9 mouse cellular contexts compared by ENCODE assay signal in genomic region chr9:103090116-103090875, GRCm38 (mm10). TPM values are rescaled to one million over a fixed set of nuclear protein-coding genes. Genes with fewer than 3 reads are reported as not detected.
A peak's percentile ranks its signal among the peaks of the same experiment; 100 is the strongest.
DNase-seq lines count a peak whose midpoint lies in the region; ATAC-seq and TF ChIP-seq lines count a peak whose summit lies in the region.
"Had no signal": no experiment of that assay in that cellular context is flagged by ENCODE, and none has a peak within 500 bp of the region (broad histone marks: within the 10 kb centered on the region; RNA-seq: fewer than 3 reads in every experiment).

No protein-coding gene starts in this region.

- no peak overlapping the region for H3K9ac ChIP-seq in liver, postnatal 0 days (replicated peaks)
- no peak overlapping the region for H3K9ac ChIP-seq in forebrain, embryonic 13.5 days
- H3K9ac ChIP-seq: limb, embryonic 15.5 days had no signal

- no peak for TF ChIP-seq EP300 in liver, postnatal 0 days (IDR thresholded peaks at IDR 0.05; ENCODE audit: low read depth)

- H3K4me1 ChIP-seq in G1E (ENCODE audit: insufficient read depth, low read depth, low read length), result peaks cover 36% of the 10 kb centered on the region
- peaks cover 20% of the 10 kb centered on the region for H3K4me1 ChIP-seq in liver, postnatal 0 days (ENCODE audit: insufficient read depth)
- peaks cover 8% of the 10 kb centered on the region; the same call in 1 of the 2 replicates for H3K4me1 ChIP-seq in forebrain, embryonic 13.5 days

- H3K27me3 ChIP-seq in G1E (ENCODE audit: insufficient read depth, low read length), result peaks cover 39% of the 10 kb centered on the region
- no peaks in the 10 kb centered on the region for H3K27me3 ChIP-seq in liver, postnatal 0 days (ENCODE audit: insufficient read depth, low read length)
- no peaks in the 10 kb centered on the region for H3K27me3 ChIP-seq in forebrain, embryonic 13.5 days
- H3K27me3 ChIP-seq: limb, embryonic 15.5 days had no signal

- H3K4me3 ChIP-seq in G1E (ENCODE audit: low read depth, low read length), result no peak overlapping the region; the same call in 1 of the 2 replicates
- H3K4me3 ChIP-seq in liver, postnatal 0 days (ENCODE audit: low read depth, low read length), result no peak overlapping the region
- no peak overlapping the region for H3K4me3 ChIP-seq in forebrain, embryonic 13.5 days
- H3K4me3 ChIP-seq: limb, embryonic 15.5 days had no signal

- no peak for DNase-seq in G1E (ENCODE audit: low spot score)
- peak; percentile 5 for DNase-seq in c-Kit-positive CD71-positive TER-119-negative erythroid progenitor cells, embryonic 14.5 days (ENCODE audit: low read depth)
- peak; percentile 76 for DNase-seq in kidney, adult 18-20 months
- peak; percentile 48 for DNase-seq in liver, postnatal 0 days
- no peak for DNase-seq in adrenal gland, postnatal 10 days
- no peak for DNase-seq in adrenal gland, adult 2 months
- DNase-seq in T-cell, adult 2 months (ENCODE audit: low spot score), result no peak

- 45% methylated on average over 9 of the region's 9 CpGs for WGBS in liver, postnatal 0 days (ENCODE audit: insufficient replicate concordance)
- WGBS in forebrain, embryonic 13.5 days, result 76% methylated on average over 9 of the region's 9 CpGs

- H3K36me3 ChIP-seq in G1E (replicated peaks), result no peaks in the 10 kb centered on the region
- H3K36me3 ChIP-seq in liver, postnatal 0 days (replicated peaks; ENCODE audit: insufficient read depth, low read length), result 0 out of 2 replicates have a peak, but pooled peaks cover 3% of the 10 kb centered on the region
- H3K36me3 ChIP-seq in forebrain, embryonic 13.5 days (ENCODE audit: poor library complexity, severe bottlenecking), result no peaks in the 10 kb centered on the region
- H3K36me3 ChIP-seq: limb, embryonic 15.5 days had no signal

- peak overlapping the region; percentile 24; the same call in 1 of the 2 replicates for H3K4me2 ChIP-seq in liver, postnatal 0 days (ENCODE audit: low read depth, low read length)
- no peak overlapping the region for H3K4me2 ChIP-seq in forebrain, embryonic 13.5 days
- H3K4me2 ChIP-seq: limb, embryonic 15.5 days had no signal

- no peaks in the 10 kb centered on the region for H3K9me3 ChIP-seq in G1E (replicated peaks)
- H3K9me3 ChIP-seq in liver, postnatal 0 days (ENCODE audit: low read length), result no peaks in the 10 kb centered on the region
- no peaks in the 10 kb centered on the region for H3K9me3 ChIP-seq in forebrain, embryonic 13.5 days (replicated peaks)
- H3K9me3 ChIP-seq: limb, embryonic 15.5 days had no signal

- H3K27ac ChIP-seq in liver, postnatal 0 days (ENCODE audit: low read depth), result peak overlapping the region; percentile 69
- H3K27ac ChIP-seq in forebrain, embryonic 13.5 days, result no peak overlapping the region
- H3K27ac ChIP-seq: limb, embryonic 15.5 days had no signal

- peak; percentile 85 for ATAC-seq in G1E (ENCODE audit: extremely low read depth, insufficient number of reproducible peaks, low FRiP score, poor library complexity, severe bottlenecking)
- ATAC-seq in liver, postnatal 0 days, result peak; percentile 84
- no peak for ATAC-seq in forebrain, embryonic 13.5 days

- no peak for TF ChIP-seq CTCF in G1E (IDR thresholded peaks at IDR 0.05; ENCODE audit: low read depth, low read length)
- no peak for TF ChIP-seq CTCF in liver, postnatal 0 days (IDR thresholded peaks at IDR 0.05; ENCODE audit: low read depth)

RNA-seq across cellular contexts. Expression of gene Rab6b, which starts 21.3 kb away (rescaled TPM):
- total RNA-seq in G1E (2014; fragmentation: Nextera tagmentation), result not detected in 2 replicates
- total RNA-seq in G1E (2017), result 0.06 and 0.16 TPM in 2 replicates
- not detected in 2 replicates for polyA plus RNA-seq in G1E (2012)
- polyA plus RNA-seq in liver, postnatal 0 days (2015; fragmentation: Nextera tagmentation; extraction: Ambion mirVana), result 0.25 and 0.26 TPM in 2 replicates
- total RNA-seq in adrenal gland, postnatal 10 days (2021), result 10 to 100 TPM in 1 of 2 experiments, 1 to 10 TPM in 1; 7.0 to 14.7 TPM
- 1 to 10 TPM; 2.4 to 3.1 TPM for total RNA-seq in adrenal gland, adult 2 months (2021)
- 18.9 and 29.2 TPM in 2 replicates for polyA plus RNA-seq in adrenal gland, adult 2 months (2012; rRNA removed)
- polyA plus RNA-seq in forebrain, embryonic 13.5 days (2015; fragmentation: Nextera tagmentation; extraction: Ambion mirVana), result 38.5 TPM in 2 replicates

Comparison
In these comparisons a context has a peak if more than half of its experiments do, and no peak if none do; other contexts are left out.
1. DNase-seq: peak in c-Kit-positive CD71-positive TER-119-negative erythroid progenitor cells, embryonic 14.5 days (single experiment), kidney, adult 18-20 months (single experiment) and liver, postnatal 0 days (single experiment); none in G1E (single experiment), adrenal gland, postnatal 10 days (single experiment), adrenal gland, adult 2 months (single experiment) and T-cell, adult 2 months (single experiment).
2. RNA of gene Rab6b, which starts 21.3 kb away (polyA plus RNA-seq): 38.5 TPM in forebrain, embryonic 13.5 days and 18.9 to 29.2 TPM in adrenal gland, adult 2 months; 0.25 to 0.26 TPM in liver, postnatal 0 days and not detected in G1E; every median in the first group is over 10 times any median in the second.